Mouse (Mus musculus) adrenal gland (tissue): ENCODE measurements at regions not wholly inside any gene's neighbourhood (a gene's known extent, or its start where the extent isn't known, plus 50 kb on each side); places are given as distances from the start of the nearest gene placed in this dataset.

Source experiments
- intact Hi-C: fragments of 180-260 bp; cut with DNase I; formaldehyde crosslinking; loops from one replicate; pipeline ENCODE4 v1.15.1; 2025

DNA sequence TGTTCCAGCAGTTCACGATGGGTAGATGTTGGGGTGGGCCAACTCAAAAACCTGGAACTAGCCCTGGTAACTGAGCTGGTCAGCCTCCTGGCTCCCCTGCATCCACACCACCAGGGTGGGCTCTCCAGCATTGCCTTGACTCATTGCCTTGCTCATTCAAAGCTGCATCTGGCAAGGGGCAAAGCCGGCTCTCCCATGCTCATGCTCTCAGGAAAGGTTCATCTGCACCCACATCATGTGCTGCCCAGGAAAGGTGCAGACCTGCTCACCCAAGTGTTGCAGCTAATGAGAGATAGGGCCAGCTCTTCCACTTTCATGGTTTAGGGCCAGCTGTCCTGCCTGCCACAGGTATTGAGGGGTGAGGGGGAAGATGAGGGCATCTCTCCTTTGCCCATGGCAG lies 437.9 kb downstream of the Glrx3 start:
- intact Hi-C loops, result no loop called here

DNA sequence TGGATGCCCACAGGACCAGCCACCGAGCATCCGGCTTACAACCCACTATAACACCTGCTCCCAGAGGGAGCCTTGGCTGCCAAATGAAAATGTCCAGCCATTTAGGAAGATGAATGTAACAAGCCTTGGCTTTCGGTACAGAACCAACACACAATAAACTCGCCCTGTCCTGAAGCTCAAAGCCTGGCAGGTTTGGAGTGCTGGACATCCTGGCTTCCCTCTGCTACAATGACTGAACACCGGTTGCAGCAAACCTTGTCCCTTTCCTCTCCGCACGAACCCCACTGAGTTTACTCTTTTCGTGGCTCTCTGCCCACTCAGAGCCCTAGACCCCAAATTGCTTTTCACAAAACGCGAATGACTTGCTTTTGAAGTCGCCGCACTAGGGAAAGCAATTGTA lies 441.9 kb downstream of the Glrx3 start:
- intact Hi-C loops, result no loop called here

GRCm38 (mm10) chr7:137882876-137883275 lies 445.5 kb downstream of the Glrx3 start:
- intact Hi-C loops, result no loop called here

GRCm38 (mm10) chr7:137883701-137884100 lies 446.3 kb downstream of the Glrx3 start:
- intact Hi-C loops, result no loop called here

DNA sequence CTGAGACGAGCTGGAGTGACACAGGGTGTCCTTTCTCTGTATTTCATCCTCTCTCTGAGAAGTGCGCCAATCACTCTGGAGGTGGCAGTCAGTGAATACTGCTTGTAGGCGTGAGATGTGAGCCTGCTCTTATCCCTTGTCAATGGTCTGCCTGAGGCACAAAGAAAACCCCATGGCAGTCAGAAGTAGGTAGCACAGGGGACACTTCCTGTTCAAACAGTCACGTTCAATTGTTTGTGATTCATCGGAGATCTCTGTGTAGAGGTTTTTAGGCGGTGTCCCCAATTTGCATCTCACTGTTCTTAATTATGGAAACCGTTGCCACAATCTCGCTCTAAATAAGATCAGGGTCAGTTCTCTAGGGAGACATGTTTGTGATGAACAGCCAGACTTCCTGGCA lies 447.7 kb downstream of the Glrx3 start:
- intact Hi-C loops, result no loop called here

GRCm38 (mm10) chr7:137888731-137889130 lies 451.3 kb downstream of the Glrx3 start:
- intact Hi-C loops, result no loop called here

GRCm38 (mm10) chr7:137906424-137907060 lies 469.1 kb downstream of the Glrx3 start:
- intact Hi-C loops, result no loop called here

- intact Hi-C loops, result no loop called here
Measured at GRCm38 (mm10) chr7:137909456-137909855, 472.0 kb downstream of the Glrx3 start.

DNA sequence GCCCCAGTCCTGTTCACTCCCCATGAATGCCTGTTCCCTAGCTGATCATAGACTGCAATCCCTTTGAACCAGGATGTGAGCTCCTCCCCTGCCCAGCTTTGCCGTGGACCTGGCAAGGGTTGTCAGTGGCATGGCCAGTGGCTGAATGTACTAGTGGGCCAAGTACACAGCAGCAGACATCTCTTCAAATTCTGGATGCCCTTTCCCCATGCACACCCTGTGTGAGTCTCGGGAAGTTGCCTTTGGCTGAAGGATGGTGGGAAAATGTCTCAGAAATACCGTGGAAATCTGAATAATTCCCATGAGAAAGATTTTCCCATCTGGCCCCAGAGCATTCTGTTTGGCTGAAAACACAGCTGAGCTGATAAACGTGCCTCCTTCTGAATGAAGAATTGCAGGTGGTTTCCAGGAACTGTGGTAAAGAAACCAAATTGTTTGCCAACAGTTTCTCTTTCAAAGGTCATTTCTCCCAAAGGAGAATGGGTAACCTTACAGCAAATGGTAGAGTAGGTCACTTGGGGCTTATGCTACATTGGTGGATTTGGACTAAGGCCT lies 476.2 kb downstream of the Glrx3 start:
- intact Hi-C loops, result no loop called here

GRCm38 (mm10) chr7:137914506-137914905 lies 477.1 kb downstream of the Glrx3 start:
- intact Hi-C loops, result no loop called here

DNA sequence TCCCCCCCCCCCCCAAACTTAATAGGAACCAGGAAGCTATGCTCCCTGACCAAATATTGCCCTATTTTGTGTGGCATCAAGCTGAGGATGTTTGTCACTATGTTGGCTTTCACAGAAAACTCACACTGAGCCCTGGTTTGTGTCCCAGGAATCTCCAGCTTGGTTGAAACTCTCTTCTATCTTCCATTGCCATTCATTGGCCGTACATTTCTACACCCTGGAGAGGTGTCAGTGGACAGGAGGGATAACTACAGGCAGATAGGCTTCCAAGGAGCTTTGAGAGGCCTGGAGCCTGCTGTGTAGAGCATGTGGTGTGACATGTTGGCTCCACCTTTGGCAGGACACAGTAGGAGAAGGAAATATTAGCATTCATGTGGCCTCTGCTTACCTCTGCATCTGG lies 478.9 kb downstream of the Glrx3 start:
- intact Hi-C loops, result no loop called here

GRCm38 (mm10) chr7:137924464-137925167 lies 472.9 kb downstream of the Tcerg1l start:
- intact Hi-C loops, result no loop called here

GRCm38 (mm10) chr7:137925656-137926055 lies 471.9 kb downstream of the Tcerg1l start:
- intact Hi-C loops, result no loop called here

GRCm38 (mm10) chr7:137927371-137927770 lies 470.2 kb downstream of the Tcerg1l start:
- intact Hi-C loops, result no loop called here

- intact Hi-C loops, result no loop called here
Measured at GRCm38 (mm10) chr7:137930200-137930599, 467.3 kb downstream of the Tcerg1l start.

GRCm38 (mm10) chr7:137935896-137936295 lies 461.6 kb downstream of the Tcerg1l start:
- intact Hi-C loops, result no loop called here

GRCm38 (mm10) chr7:137939116-137939515 lies 458.4 kb downstream of the Tcerg1l start:
- intact Hi-C loops, result no loop called here

GRCm38 (mm10) chr7:137940084-137940483 lies 457.4 kb downstream of the Tcerg1l start:
- intact Hi-C loops, result no loop called here

DNA sequence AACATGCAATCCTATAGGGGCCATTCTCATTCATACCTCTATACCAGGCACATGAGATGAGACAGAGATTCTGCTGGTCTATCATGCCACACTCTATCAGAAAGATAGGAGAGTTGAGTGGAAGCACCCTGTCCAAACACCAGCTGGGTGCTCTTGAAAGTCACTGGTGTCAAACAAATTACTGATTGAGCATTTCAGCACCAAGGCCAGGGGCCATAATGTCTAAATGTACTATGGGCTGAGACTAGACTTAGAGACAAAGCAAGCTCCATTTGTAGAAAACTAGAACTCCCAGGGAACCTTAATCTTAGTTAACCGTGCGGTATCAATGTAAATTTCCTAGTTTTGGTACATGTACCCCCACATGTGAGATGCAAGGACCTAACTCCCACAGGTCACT lies 452.5 kb downstream of the Tcerg1l start:
- intact Hi-C loops, result no loop called here

- intact Hi-C loops, result no loop called here
Measured at GRCm38 (mm10) chr7:137947424-137947823, 450.1 kb downstream of the Tcerg1l start.

GRCm38 (mm10) chr7:137957354-137957753 lies 440.2 kb downstream of the Tcerg1l start:
- intact Hi-C loops, result loop anchor here (10.0 kb wide), 1 partner anchor 107 kb away; no protein-coding TSS in a partner anchor

DNA sequence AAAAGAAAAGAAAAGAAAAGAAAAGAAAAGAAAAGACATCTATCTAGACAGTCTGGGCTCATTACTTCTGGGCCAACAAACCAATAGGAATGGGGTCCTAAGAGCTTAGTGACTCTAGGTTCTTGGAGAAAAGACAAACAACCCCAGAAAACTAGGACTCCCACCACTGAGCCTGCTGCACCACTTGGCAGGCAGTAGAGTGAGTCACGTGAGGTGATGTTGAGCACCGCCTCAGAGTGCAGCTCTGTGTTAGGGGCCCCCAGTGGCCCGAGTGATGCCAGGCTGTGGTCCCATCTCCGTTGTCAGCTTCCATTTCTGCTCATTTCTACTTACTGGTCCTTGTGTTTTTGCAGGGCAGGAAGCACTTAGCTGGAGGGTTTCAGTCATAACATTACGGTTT lies 439.7 kb downstream of the Tcerg1l start:
- intact Hi-C loops, result loop anchor here (10.0 kb wide), 1 partner anchor 107 kb away; no protein-coding TSS in a partner anchor
